Mouse (Mus musculus) liver, embryonic 14.5 days (tissue): ENCODE measurements around the gene Tnfrsf19. TPM values are rescaled to one million over a fixed set of nuclear protein-coding genes. Genes with fewer than 3 reads are reported as not detected.

Experiments
- ATAC-seq: fragments of 200-750 bp; cut with Nextera tagmentation; 2 replicates; pipeline ENCODE4 v1.8.0; 2017; ENCODE audit warnings: moderate number of reproducible peaks, mild to moderate bottlenecking, moderate library complexity; ENCODE audit not compliant: insufficient read depth
- DNase-seq, 3 experiments: peaks; one replicate each; pipeline ENCODE4 v3.0.0-alpha.2; 2012 to 2013; ENCODE audit warnings: low read depth in 3 of 3, low spot score in 3 of 3
- H3K27ac ChIP-seq: fragments of 300-500 bp; sonication (generic); 2 replicates; pipeline ENCODE4 v1.5.1; 2014; ENCODE audit warnings: moderate library complexity, mild to moderate bottlenecking, control low read depth, inconsistent platforms
- H3K27me3 ChIP-seq: fragments of 300-500 bp; sonication (generic); 2 replicates; pipeline ENCODE4 v1.6.1; 2014; ENCODE audit warnings: mild to moderate bottlenecking, low read length, moderate library complexity; ENCODE audit not compliant: control insufficient read depth, insufficient read depth
- H3K36me3 ChIP-seq: fragments of 300-500 bp; sonication (generic); replicated peaks from 2 replicates; pipeline ENCODE4 v1.6.1; 2014; ENCODE audit warnings: low read depth; ENCODE audit not compliant: control insufficient read depth, insufficient read depth
- H3K4me1 ChIP-seq, 2 experiments: fragments of 200-500 bp in 1 of 2; fragments of 300-500 bp in 1 of 2; sonication (generic) in 1 of 2; replicated peaks; 2 replicates each; pipeline ENCODE4 v1.6.1; 2012 to 2014; ENCODE audit warnings: antibody characterized with exemption in 1 of 2, inconsistent platforms in 1 of 2, low read length in 1 of 2; ENCODE audit not compliant: control insufficient read depth in 2 of 2, insufficient read depth in 2 of 2
- H3K4me2 ChIP-seq: fragments of 300-500 bp; sonication (generic); 2 replicates; pipeline ENCODE4 v1.6.1; 2014; ENCODE audit warnings: low read depth, mild to moderate bottlenecking, control low read depth, moderate library complexity
- H3K4me3 ChIP-seq, 2 experiments: fragments of 200-500 bp in 1 of 2; fragments of 300-500 bp in 1 of 2; sonication (generic) in 1 of 2; 2 replicates each; pipeline ENCODE4 v1.5.1; 2012 to 2014; ENCODE audit warnings: low read depth in 2 of 2, low read length in 2 of 2, mild to moderate bottlenecking in 2 of 2, control low read depth in 1 of 2, inconsistent platforms in 1 of 2, moderate library complexity in 1 of 2; ENCODE audit not compliant: insufficient read depth in 1 of 2
- H3K9ac ChIP-seq: fragments of 300-500 bp; sonication (generic); replicated peaks from 2 replicates; pipeline ENCODE4 v1.6.1; 2014; ENCODE audit warnings: mild to moderate bottlenecking, control low read depth, moderate library complexity
- H3K9me3 ChIP-seq: fragments of 300-500 bp; sonication (generic); 2 replicates; pipeline ENCODE4 v1.6.1; 2016; ENCODE audit warnings: low read length, mixed read lengths; ENCODE audit not compliant: control insufficient read depth
- CTCF ChIP-seq: IDR thresholded peaks from 2 replicates; pipeline ENCODE4 v1.5.1; 2016; ENCODE audit warnings: antibody characterized with exemption, low read depth, control low read depth
- EP300 ChIP-seq: IDR thresholded peaks from 2 replicates; pipeline ENCODE4 v1.6.1; 2016; ENCODE audit warnings: antibody characterized with exemption, low read depth
- WGBS: fragments of 180-500 bp; shearing (Covaris S2); extraction: QIAGEN DNeasy Blood & Tissue Kit; methylation state at CpG from one replicate; pipeline ENCODE4 v1.1.7; 2014; ENCODE audit not compliant: insufficient replicate concordance; 5-methylcytosine and 5-hydroxymethylcytosine counted together
- polyA plus RNA-seq, 2 experiments: library from polyadenylated mRNA; depleted of rRNA in 1 of 2; stranded (reverse) in 1 of 2; unstranded in 1 of 2; fragments of >200 nt; fragmentation: Nextera tagmentation in 1 of 2; extraction: Ambion mirVana in 1 of 2; gene quantifications; 2 replicates each; pipeline versions ENCODE4 v1.2.1 to v1.2.3; 2012 to 2014

Tnfrsf19 gene
- polyA plus RNA-seq, 2 experiments: 2.3 to 3.6 TPM

DNA sequence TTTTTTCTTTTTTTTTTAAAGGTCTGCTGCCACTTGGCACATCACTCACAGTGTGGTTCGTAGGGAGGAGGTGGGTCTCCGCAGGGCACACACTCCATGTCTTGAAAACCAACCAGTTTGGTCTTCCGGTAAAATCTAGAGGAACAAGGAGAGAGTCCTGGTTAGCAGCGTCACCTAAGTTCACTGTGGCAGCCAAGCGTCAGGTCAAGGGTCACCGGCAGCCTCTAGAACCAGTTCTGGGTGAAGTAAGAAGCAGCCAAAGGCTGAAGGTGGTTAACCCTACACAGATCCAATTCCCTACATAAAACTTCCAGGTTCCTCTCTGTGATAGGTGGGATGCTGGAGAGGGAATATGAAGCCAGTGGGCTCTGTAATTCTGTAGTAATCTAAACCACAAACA, 49.7 kb downstream of the Tnfrsf19 start:
- Histone ChIP-seq H3K4me3 (no peak overlapping the region), H3K4me1 (peaks cover 0 to 8% of the 10 kb centered on the region in 2 experiments; a peak in 2 of 4 replicates), H3K27me3 (no peaks in the 10 kb centered on the region), H3K9me3 (no peaks in the 10 kb centered on the region), H3K27ac (no peak overlapping the region), H3K9ac (no peak overlapping the region), H3K36me3 (no peaks in the 10 kb centered on the region), H3K4me2 (no peak overlapping the region)
- ATAC-seq: no peak
- TF ChIP-seq EP300 (no peak), CTCF (no peak)
- no peak for DNase-seq
- 66% methylated on average over 6 of the region's 6 CpGs for WGBS

DNA sequence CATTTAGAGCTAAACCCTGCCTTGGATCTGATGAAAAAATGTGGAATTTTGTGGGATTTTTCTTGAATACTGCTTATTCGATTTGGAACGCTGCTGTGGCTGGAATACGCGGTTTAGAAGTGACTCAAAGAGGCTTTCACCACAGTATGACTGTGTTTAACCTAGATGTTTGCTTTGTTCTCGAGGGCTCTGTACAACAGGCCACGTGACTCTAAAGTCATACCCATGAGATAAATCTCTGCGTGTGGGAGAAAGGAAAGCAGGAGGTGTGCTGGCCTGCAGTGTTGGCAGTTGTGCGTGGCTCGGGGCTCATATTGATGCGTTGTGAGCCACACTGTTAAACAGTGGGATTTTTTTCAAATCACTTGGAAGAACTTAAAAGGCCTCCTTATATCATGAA, 52.8 kb downstream of the Tnfrsf19 start:
- Histone ChIP-seq H3K4me1 (peaks cover 0 to 3% of the 10 kb centered on the region in 2 experiments; a peak in 2 of 4 replicates), H3K27me3 (no peaks in the 10 kb centered on the region), H3K9me3 (no peaks in the 10 kb centered on the region), H3K4me2 (no peak overlapping the region; the same call in 1 of the 2 replicates), H3K27ac (no peak overlapping the region; the same call in 1 of the 2 replicates), H3K36me3 (no peaks in the 10 kb centered on the region), H3K9ac (no peak overlapping the region), H3K4me3 (no peak overlapping the region)
- TF ChIP-seq CTCF: no peak
- ATAC-seq: peak; percentile 45; the same call in 1 of the 2 replicates
- peak in 1 of 3 experiments; percentile 19 for DNase-seq
- 69% methylated on average over 10 of the region's 10 CpGs for WGBS

DNA sequence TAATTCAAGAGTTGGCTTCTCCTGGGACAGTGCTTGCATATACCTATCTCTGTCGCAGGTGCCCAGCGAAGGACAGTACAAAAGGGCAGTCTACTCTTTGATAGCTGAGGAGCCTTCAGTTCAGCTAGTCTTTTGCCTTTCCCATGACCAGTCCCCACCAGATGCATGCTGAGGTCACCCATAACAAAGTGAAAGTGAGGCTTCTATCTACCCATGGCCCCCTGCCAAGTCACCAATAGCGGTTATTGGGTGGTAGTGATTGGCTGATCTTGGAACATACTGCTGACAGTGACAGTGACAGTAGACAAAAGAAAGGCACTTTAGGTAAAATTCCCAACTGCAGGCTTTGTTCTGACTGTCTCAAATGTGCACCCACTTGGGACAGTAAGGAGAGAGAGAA, 53.2 kb downstream of the Tnfrsf19 start:
- Histone ChIP-seq H3K27ac (no peak overlapping the region; the same call in 1 of the 2 replicates), H3K4me2 (peak overlapping the region; percentile 8; the same call in 1 of the 2 replicates), H3K4me3 (no peak overlapping the region), H3K4me1 (peaks cover 0 to 3% of the 10 kb centered on the region in 2 experiments; a peak in 2 of 4 replicates), H3K36me3 (no peaks in the 10 kb centered on the region), H3K9ac (no peak overlapping the region), H3K9me3 (no peaks in the 10 kb centered on the region), H3K27me3 (no peaks in the 10 kb centered on the region)
- WGBS: 74% methylated on average over 3 of the region's 3 CpGs
- ATAC-seq (no peak), DNase-seq (no peak)
- TF ChIP-seq EP300 (no peak), CTCF (no peak)

DNA sequence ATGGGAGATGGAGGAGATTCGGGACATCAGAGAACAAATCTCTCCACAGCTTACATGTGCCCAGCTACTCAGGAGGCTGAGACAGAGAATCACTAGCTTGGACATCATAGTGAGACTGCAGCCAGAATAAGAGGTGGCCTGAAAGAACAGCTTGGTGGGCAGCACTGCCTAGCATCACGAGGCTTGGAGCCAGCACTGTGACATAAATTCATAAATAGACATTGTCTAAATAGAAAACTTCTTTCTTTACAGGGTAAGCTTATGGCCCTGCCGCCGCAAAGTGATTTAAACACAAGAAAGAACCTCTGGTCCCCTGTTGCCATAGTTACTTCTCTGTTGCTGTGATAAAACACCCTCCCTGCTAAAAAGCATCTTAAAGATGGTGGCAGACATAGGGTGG, 54.1 kb downstream of the Tnfrsf19 start:
- DNase-seq: no peak
- Histone ChIP-seq H3K9me3 (no peaks in the 10 kb centered on the region), H3K4me3 (no peak overlapping the region), H3K4me2 (no peak overlapping the region), H3K4me1 (peaks cover 0 to 3% of the 10 kb centered on the region in 2 experiments; a peak in 2 of 4 replicates), H3K9ac (no peak overlapping the region), H3K36me3 (no peaks in the 10 kb centered on the region), H3K27me3 (no peaks in the 10 kb centered on the region), H3K27ac (no peak overlapping the region)
- TF ChIP-seq EP300 (no peak), CTCF (no peak)
- no peak for ATAC-seq
- WGBS: 63% methylated on average over 4 of the region's 4 CpGs

DNA sequence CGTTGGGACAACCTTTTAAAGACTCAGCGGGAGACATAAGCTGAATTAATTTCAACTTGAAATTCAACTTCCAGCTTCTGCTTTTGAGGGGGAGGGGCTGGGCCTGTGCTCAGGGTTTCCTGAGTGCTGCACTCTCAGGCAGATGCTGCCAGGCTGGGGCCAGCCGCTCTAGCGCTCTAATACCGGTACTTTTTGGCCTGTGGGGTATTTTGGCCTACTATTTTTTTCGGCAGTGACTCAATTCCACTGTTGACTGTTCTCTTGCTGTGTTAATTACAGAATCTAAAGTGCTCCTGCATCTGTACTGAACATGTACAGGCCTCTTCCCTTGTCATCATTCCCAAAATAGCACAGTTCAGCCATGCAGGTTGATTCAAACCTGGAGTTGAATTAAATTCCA, 58.1 kb downstream of the Tnfrsf19 start:
- Histone ChIP-seq H3K36me3 (no peaks in the 10 kb centered on the region), H3K4me1 (peaks cover 0 to 3% of the 10 kb centered on the region in 2 experiments; a peak in 2 of 4 replicates), H3K4me3 (no peak overlapping the region), H3K9me3 (no peaks in the 10 kb centered on the region), H3K9ac (no peak overlapping the region), H3K27me3 (no peaks in the 10 kb centered on the region), H3K27ac (no peak overlapping the region), H3K4me2 (no peak overlapping the region)
- TF ChIP-seq CTCF (no peak), EP300 (no peak)
- WGBS: 31% methylated on average over 6 of the region's 6 CpGs
- DNase-seq (no peak), ATAC-seq (no peak)
